ENCODE assay signal across 8 mouse cellular contexts in the genomic region with DNA sequence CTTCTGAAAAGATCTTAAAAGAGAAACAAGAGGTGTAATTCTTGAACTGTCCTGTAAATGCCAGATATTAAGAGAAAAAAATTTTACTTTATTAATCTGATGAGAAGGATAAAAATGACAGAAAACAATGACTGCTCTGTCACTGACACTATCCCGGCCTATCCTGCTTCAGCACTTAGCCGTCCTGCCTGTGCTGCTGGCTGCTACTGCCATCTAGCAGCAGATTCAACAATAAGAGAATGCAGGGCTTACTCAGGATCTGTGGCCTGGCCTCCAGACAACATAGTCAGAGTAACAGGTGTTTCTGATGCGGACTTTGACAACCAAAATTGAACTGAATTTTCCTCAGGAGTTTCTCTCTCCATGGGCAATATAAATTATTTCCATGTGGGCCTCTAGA. TPM values are rescaled to one million over a fixed set of nuclear protein-coding genes. Genes with fewer than 3 reads are reported as not detected.
DNase-seq lines count a peak whose midpoint lies in the region; ATAC-seq and TF ChIP-seq lines count a peak whose summit lies in the region.

No protein-coding gene starts in this region.

- TF ChIP-seq CTCF in liver, postnatal 0 days (IDR thresholded peaks at IDR 0.05; ENCODE audit: low read depth) = peak; percentile 74

- TF ChIP-seq EP300 in liver, postnatal 0 days (IDR thresholded peaks at IDR 0.05; ENCODE audit: low read depth) = no peak

- H3K27ac ChIP-seq in hindbrain, embryonic 15.5 days (replicated peaks) = no peak overlapping the region
- no peak overlapping the region for H3K27ac ChIP-seq in hindbrain, embryonic 13.5 days
- no peak overlapping the region for H3K27ac ChIP-seq in intestine, embryonic 16.5 days (ENCODE audit: low read length)
- no peak overlapping the region for H3K27ac ChIP-seq in liver, postnatal 0 days (ENCODE audit: low read depth)

- ATAC-seq in hindbrain, embryonic 15.5 days (ENCODE audit: low FRiP score, low read depth) = 0 out of 2 replicates have a peak, but pooled peaks have one; percentile 65
- ATAC-seq in hindbrain, embryonic 13.5 days (ENCODE audit: low FRiP score) = no peak
- peak; percentile 64; the same call in 1 of the 2 replicates for ATAC-seq in intestine, embryonic 16.5 days
- peak; percentile 56; the same call in 1 of the 2 replicates for ATAC-seq in liver, postnatal 0 days
- no peak for ATAC-seq in inflammation-experienced regulatory T-cells, adult 6 months

- peak; percentile 33 for DNase-seq in ES-CJ7 (ENCODE audit: low read depth, low spot score)
- peak; percentile 40 to 52 for DNase-seq in cerebellum, adult 18-20 months
- no peak for DNase-seq in liver, postnatal 0 days
- DNase-seq in telencephalon, adult 2 months (ENCODE audit: low read depth, low spot score) = peak; percentile 18

- no peak overlapping the region for H3K4me3 ChIP-seq in hindbrain, embryonic 15.5 days
- H3K4me3 ChIP-seq in hindbrain, embryonic 13.5 days = no peak overlapping the region
- no peak overlapping the region for H3K4me3 ChIP-seq in intestine, embryonic 16.5 days (ENCODE audit: low read length)
- H3K4me3 ChIP-seq in liver, postnatal 0 days (ENCODE audit: low read depth, low read length) = no peak overlapping the region

- no peaks in the 10 kb centered on the region for H3K36me3 ChIP-seq in hindbrain, embryonic 15.5 days
- no peaks in the 10 kb centered on the region for H3K36me3 ChIP-seq in hindbrain, embryonic 13.5 days
- no peaks in the 10 kb centered on the region for H3K36me3 ChIP-seq in intestine, embryonic 16.5 days (ENCODE audit: control insufficient read depth, insufficient read depth, low read length)
- no peaks in the 10 kb centered on the region for H3K36me3 ChIP-seq in liver, postnatal 0 days (replicated peaks; ENCODE audit: insufficient read depth, low read length)

- no peak overlapping the region for H3K9ac ChIP-seq in hindbrain, embryonic 15.5 days
- no peak overlapping the region for H3K9ac ChIP-seq in hindbrain, embryonic 13.5 days
- no peak overlapping the region for H3K9ac ChIP-seq in intestine, embryonic 16.5 days (ENCODE audit: low read depth, low read length)
- no peak overlapping the region for H3K9ac ChIP-seq in liver, postnatal 0 days (replicated peaks)

- WGBS in hindbrain, embryonic 15.5 days = 36% methylated on average over 3 of the region's 3 CpGs
- WGBS in hindbrain, embryonic 13.5 days = 48% methylated on average over 3 of the region's 3 CpGs
- WGBS in intestine, embryonic 16.5 days = 41% methylated on average over 3 of the region's 3 CpGs
- WGBS in liver, postnatal 0 days (ENCODE audit: insufficient replicate concordance) = 35% methylated on average over 3 of the region's 3 CpGs

- no peaks in the 10 kb centered on the region for H3K9me3 ChIP-seq in hindbrain, embryonic 15.5 days
- no peaks in the 10 kb centered on the region for H3K9me3 ChIP-seq in hindbrain, embryonic 13.5 days
- H3K9me3 ChIP-seq in intestine, embryonic 16.5 days (ENCODE audit: control insufficient read depth, low read length) = no peaks in the 10 kb centered on the region
- no peaks in the 10 kb centered on the region for H3K9me3 ChIP-seq in liver, postnatal 0 days (ENCODE audit: low read length)

- H3K4me1 ChIP-seq in hindbrain, embryonic 15.5 days (replicated peaks) = no peaks in the 10 kb centered on the region
- no peaks in the 10 kb centered on the region for H3K4me1 ChIP-seq in hindbrain, embryonic 13.5 days (replicated peaks)
- no peaks in the 10 kb centered on the region for H3K4me1 ChIP-seq in intestine, embryonic 16.5 days (ENCODE audit: control insufficient read depth, insufficient read depth, low read length)
- peaks cover 2% of the 10 kb centered on the region; the same call in 1 of the 2 replicates for H3K4me1 ChIP-seq in liver, postnatal 0 days (ENCODE audit: insufficient read depth)

- no peak overlapping the region for H3K4me2 ChIP-seq in hindbrain, embryonic 15.5 days
- no peak overlapping the region for H3K4me2 ChIP-seq in hindbrain, embryonic 13.5 days
- H3K4me2 ChIP-seq in intestine, embryonic 16.5 days (ENCODE audit: low read depth, low read length) = no peak overlapping the region
- H3K4me2 ChIP-seq in liver, postnatal 0 days (ENCODE audit: low read depth, low read length) = no peak overlapping the region

- no peaks in the 10 kb centered on the region for H3K27me3 ChIP-seq in hindbrain, embryonic 15.5 days
- no peaks in the 10 kb centered on the region for H3K27me3 ChIP-seq in hindbrain, embryonic 13.5 days
- H3K27me3 ChIP-seq in intestine, embryonic 16.5 days (replicated peaks; ENCODE audit: control insufficient read depth, insufficient read depth, low read length) = no peaks in the 10 kb centered on the region
- H3K27me3 ChIP-seq in liver, postnatal 0 days (ENCODE audit: insufficient read depth, low read length) = no peaks in the 10 kb centered on the region

RNA-seq across cellular contexts. Expression of a gene that starts 12.8 kb away (rescaled TPM):
- 5.5 and 5.7 TPM in 2 replicates for polyA plus RNA-seq in hindbrain, embryonic 15.5 days (2015; fragmentation: Nextera tagmentation; extraction: Ambion mirVana)
- 5.4 and 6.2 TPM in 2 replicates for polyA plus RNA-seq in hindbrain, embryonic 13.5 days (2015; fragmentation: Nextera tagmentation; extraction: Ambion mirVana)
- 8.5 and 9.3 TPM in 2 replicates for polyA plus RNA-seq in intestine, embryonic 16.5 days (2015; fragmentation: Nextera tagmentation; extraction: Ambion mirVana)
- 4.7 and 5.1 TPM in 2 replicates for polyA plus RNA-seq in liver, postnatal 0 days (2015; fragmentation: Nextera tagmentation; extraction: Ambion mirVana)
- polyA plus RNA-seq in inflammation-experienced regulatory T-cells, adult 6 months (2017; shearing (Covaris generic)) = 10 to 100 TPM; 15.7 to 29.2 (median 21.9) TPM

Comparison
In these comparisons a context has a peak if more than half of its experiments do, and no peak if none do; other contexts are left out.
1. ATAC-seq: peak in hindbrain, embryonic 15.5 days (single experiment), intestine, embryonic 16.5 days (single experiment) and liver, postnatal 0 days (single experiment); none in hindbrain, embryonic 13.5 days (single experiment) and inflammation-experienced regulatory T-cells, adult 6 months (single experiment).